Mouse (Mus musculus) cerebellum, adult 2 months (tissue): Measurements from ENCODE around the gene Cep152.

ENCODE experiments used
- CTCF ChIP-seq: fragments of 200-500 bp; IDR thresholded peaks from 2 replicates; pipeline ENCODE4 v1.5.1; 2011; ENCODE audit warnings: low read depth, mild to moderate bottlenecking, control low read depth, low read length, moderate library complexity, borderline replicate concordance; ENCODE audit not compliant: insufficient read depth
- POLR2A ChIP-seq: fragments of 200-500 bp; IDR thresholded peaks from 2 replicates; pipeline ENCODE4 v1.6.1; 2011; ENCODE audit warnings: low read length, control low read depth, borderline replicate concordance; ENCODE audit not compliant: insufficient read depth

DNA sequence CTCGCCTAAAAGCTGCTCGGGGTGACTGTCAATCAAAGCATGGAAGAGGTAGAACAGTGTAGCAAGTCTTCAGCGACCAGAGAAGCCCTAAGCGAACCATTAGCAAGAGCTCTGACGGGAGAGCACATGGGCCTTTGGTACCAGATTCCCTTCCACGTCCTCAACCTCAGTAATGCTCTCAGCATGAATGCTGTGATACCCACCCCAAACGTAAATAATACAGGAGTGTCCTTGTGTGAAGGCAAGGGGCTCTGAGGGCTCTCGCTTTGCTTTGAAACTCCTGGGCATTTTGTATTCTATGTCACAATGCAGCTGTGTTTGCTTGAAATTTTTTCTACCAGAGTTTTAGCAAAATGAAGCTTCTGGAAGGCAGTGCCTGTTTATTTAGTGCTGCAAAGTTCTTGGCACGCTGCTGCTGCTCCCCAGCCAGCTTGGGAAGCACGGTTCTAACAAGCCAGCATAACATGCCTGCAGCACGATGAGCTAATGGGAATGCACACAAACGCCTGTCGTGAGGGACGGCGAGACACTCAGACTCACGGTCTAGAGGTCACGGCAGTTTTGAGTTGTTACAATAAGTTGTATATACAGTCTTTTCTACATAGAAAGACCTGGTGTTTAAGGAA is 18.6 kb downstream of the Cep152 start:
- TF ChIP-seq CTCF: no peak
- TF ChIP-seq POLR2A: no peak
